Mouse (Mus musculus): ENCODE measurements at regions not wholly inside any gene's neighbourhood (a gene's known extent, or its start where the extent isn't known, plus 50 kb on each side); places are given as distances from the start of the nearest gene placed in this dataset.

GRCm38 (mm10) chr16:89648651-89649050 lies 77.7 kb upstream of the Krtap11-1 start:
- no peaks in the 10 kb centered on the region for H3K9me3 ChIP-seq (ENCODE audit: control insufficient read depth, low read depth, low read length)
- no peak overlapping the region for H3K4me3 ChIP-seq (ENCODE audit: low read depth, low read length)
- no peaks in the 10 kb centered on the region for H3K36me3 ChIP-seq (ENCODE audit: control insufficient read depth, insufficient read depth, low read length)
- no peaks in the 10 kb centered on the region for H3K4me1 ChIP-seq (ENCODE audit: control insufficient read depth, insufficient read depth, low read length)
- no peak overlapping the region for H3K4me2 ChIP-seq (replicated peaks; ENCODE audit: low read depth, low read length)
- no peak for ATAC-seq (ENCODE audit: insufficient number of reproducible peaks, insufficient read depth, low FRiP score, low read depth)
- H3K27ac ChIP-seq (ENCODE audit: low read length), result no peak overlapping the region
- H3K27me3 ChIP-seq (ENCODE audit: control insufficient read depth, insufficient read depth, low read length), result no peaks in the 10 kb centered on the region
- 77% methylated on average over 4 of the region's 4 CpGs for whole genome bisulfite sequencing
- no peak overlapping the region for H3K9ac ChIP-seq (replicated peaks; ENCODE audit: low read depth, low read length)

DNA sequence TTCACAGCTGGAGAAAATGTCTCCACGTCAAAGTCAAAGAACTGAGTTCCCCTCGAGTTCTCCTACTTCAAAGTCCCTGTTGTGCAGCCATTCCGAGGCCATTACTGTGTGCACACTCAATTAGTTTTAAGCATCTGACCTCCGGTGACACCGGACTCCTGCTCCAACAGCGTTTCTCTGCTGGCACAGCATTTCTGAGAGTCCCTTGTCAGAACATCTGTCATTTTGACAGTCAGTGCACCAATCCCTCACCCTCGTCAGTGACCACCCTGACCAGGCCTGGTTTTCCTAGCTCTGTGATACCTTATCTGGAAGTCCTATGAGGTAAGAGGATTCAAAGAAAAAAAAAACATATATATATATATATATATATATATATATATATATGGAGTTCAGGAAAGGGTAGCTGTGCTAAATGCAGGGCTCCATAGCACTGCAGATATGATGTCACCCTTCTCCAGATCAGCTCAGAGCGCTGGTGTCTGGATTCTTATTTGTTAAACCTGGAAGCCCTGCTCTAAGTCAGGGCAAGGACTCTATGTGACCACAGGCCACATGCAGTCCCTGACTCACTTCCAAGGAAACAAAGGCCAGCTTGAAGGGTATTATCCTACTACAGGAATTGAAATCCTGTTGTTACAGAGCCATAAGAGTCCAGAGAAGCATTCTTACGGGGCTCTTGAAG lies 63.1 kb upstream of the Krtap11-1 start:
- Histone ChIP-seq H3K27ac (ENCODE audit: low read length) (no peak overlapping the region), H3K4me1 (ENCODE audit: control insufficient read depth, insufficient read depth, low read length) (no peaks in the 10 kb centered on the region), H3K27me3 (ENCODE audit: control insufficient read depth, insufficient read depth, low read length) (no peaks in the 10 kb centered on the region), H3K4me3 (ENCODE audit: low read depth, low read length) (no peak overlapping the region), H3K4me2 (replicated peaks; ENCODE audit: low read depth, low read length) (no peak overlapping the region), H3K9ac (replicated peaks; ENCODE audit: low read depth, low read length) (no peak overlapping the region), H3K9me3 (ENCODE audit: control insufficient read depth, low read depth, low read length) (no peaks in the 10 kb centered on the region), H3K36me3 (ENCODE audit: control insufficient read depth, insufficient read depth, low read length) (no peaks in the 10 kb centered on the region)
- ATAC-seq (ENCODE audit: insufficient number of reproducible peaks, insufficient read depth, low FRiP score, low read depth), result no peak
- 27% methylated on average over 9 of the region's 9 CpGs for WGBS

GRCm38 (mm10) chr16:89632114-89632622 lies 61.2 kb upstream of the Krtap11-1 start:
- no peaks in the 10 kb centered on the region for H3K4me1 ChIP-seq (ENCODE audit: control insufficient read depth, insufficient read depth, low read length)
- ATAC-seq (ENCODE audit: insufficient number of reproducible peaks, insufficient read depth, low FRiP score, low read depth), result no peak
- WGBS, result 51% methylated on average over 6 of the region's 6 CpGs

DNA sequence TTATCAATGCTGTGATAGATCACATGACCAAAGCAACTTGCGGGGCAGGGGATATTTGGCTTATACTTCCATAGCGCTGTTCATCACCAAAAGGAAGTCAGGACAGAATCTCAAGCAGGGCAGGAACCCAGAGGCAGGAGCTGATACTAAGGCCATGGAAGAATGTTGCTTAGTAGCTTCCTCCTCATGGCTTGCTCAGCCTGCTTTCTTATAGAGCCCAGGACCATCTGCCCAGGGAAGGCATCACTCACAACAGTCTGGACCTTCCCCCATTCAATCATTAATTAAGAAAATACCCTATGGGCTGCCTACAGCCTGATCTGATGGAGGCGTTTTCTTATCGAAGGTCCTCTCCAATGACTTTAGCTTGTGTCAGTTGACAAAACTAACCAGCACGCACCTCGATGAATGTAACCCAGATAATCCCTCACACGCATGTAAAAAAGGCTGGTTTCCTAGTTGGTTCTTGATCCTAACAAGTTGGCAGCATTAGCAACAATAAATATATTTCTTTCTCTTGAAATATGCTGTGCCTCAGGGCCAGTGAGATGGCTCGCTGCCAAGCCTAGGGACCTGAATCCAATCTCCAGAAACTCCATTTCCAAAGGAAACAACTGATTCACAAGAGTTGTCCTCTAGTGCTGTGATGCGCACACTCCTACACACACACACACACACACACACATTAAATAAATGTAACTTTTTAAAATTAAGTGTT lies 60.6 kb upstream of the Krtap11-1 start:
- Histone ChIP-seq H3K4me1 (ENCODE audit: control insufficient read depth, insufficient read depth, low read length) (no peaks in the 10 kb centered on the region), H3K36me3 (ENCODE audit: control insufficient read depth, insufficient read depth, low read length) (no peaks in the 10 kb centered on the region), H3K27ac (ENCODE audit: low read length) (no peak overlapping the region), H3K27me3 (ENCODE audit: control insufficient read depth, insufficient read depth, low read length) (no peaks in the 10 kb centered on the region), H3K9ac (replicated peaks; ENCODE audit: low read depth, low read length) (no peak overlapping the region), H3K4me2 (replicated peaks; ENCODE audit: low read depth, low read length) (no peak overlapping the region), H3K4me3 (ENCODE audit: low read depth, low read length) (no peak overlapping the region), H3K9me3 (ENCODE audit: control insufficient read depth, low read depth, low read length) (no peaks in the 10 kb centered on the region; the same call in 1 of the 2 replicates)
- no peak for ATAC-seq (ENCODE audit: insufficient number of reproducible peaks, insufficient read depth, low FRiP score, low read depth)
- 91% methylated on average over 9 of the region's 9 CpGs for WGBS

More at GRCm38 (mm10) chr16:89632114-89632622, 61.2 kb upstream of the Krtap11-1 start:
- Histone ChIP-seq H3K27ac (ENCODE audit: low read length) (no peak overlapping the region), H3K27me3 (ENCODE audit: control insufficient read depth, insufficient read depth, low read length) (no peaks in the 10 kb centered on the region), H3K36me3 (ENCODE audit: control insufficient read depth, insufficient read depth, low read length) (no peaks in the 10 kb centered on the region), H3K4me3 (ENCODE audit: low read depth, low read length) (no peak overlapping the region), H3K9me3 (ENCODE audit: control insufficient read depth, low read depth, low read length) (no peaks in the 10 kb centered on the region; the same call in 1 of the 2 replicates), H3K4me2 (replicated peaks; ENCODE audit: low read depth, low read length) (no peak overlapping the region), H3K9ac (replicated peaks; ENCODE audit: low read depth, low read length) (no peak overlapping the region)

GRCm38 (mm10) chr16:89625710-89626109 lies 54.7 kb upstream of the Krtap11-1 start:
- Histone ChIP-seq H3K4me3 (ENCODE audit: low read depth, low read length) (no peak overlapping the region), H3K9me3 (ENCODE audit: control insufficient read depth, low read depth, low read length) (no peaks in the 10 kb centered on the region; the same call in 1 of the 2 replicates), H3K27me3 (ENCODE audit: control insufficient read depth, insufficient read depth, low read length) (no peaks in the 10 kb centered on the region), H3K4me2 (replicated peaks; ENCODE audit: low read depth, low read length) (no peak overlapping the region), H3K27ac (ENCODE audit: low read length) (no peak overlapping the region), H3K36me3 (ENCODE audit: control insufficient read depth, insufficient read depth, low read length) (no peaks in the 10 kb centered on the region), H3K4me1 (ENCODE audit: control insufficient read depth, insufficient read depth, low read length) (no peaks in the 10 kb centered on the region), H3K9ac (replicated peaks; ENCODE audit: low read depth, low read length) (no peak overlapping the region)
- ATAC-seq (ENCODE audit: insufficient number of reproducible peaks, insufficient read depth, low FRiP score, low read depth), result no peak
- 92% methylated on average over 12 of the region's 12 CpGs for WGBS

- 89% methylated on average over 12 of the region's 12 CpGs for WGBS
- no peak overlapping the region for H3K4me2 ChIP-seq (replicated peaks; ENCODE audit: low read depth, low read length)
- no peaks in the 10 kb centered on the region for H3K27me3 ChIP-seq (ENCODE audit: control insufficient read depth, insufficient read depth, low read length)
- no peaks in the 10 kb centered on the region for H3K36me3 ChIP-seq (ENCODE audit: control insufficient read depth, insufficient read depth, low read length)
- H3K9ac ChIP-seq (replicated peaks; ENCODE audit: low read depth, low read length), result no peak overlapping the region
- ATAC-seq (ENCODE audit: insufficient number of reproducible peaks, insufficient read depth, low FRiP score, low read depth), result no peak
- no peaks in the 10 kb centered on the region; the same call in 1 of the 2 replicates for H3K9me3 ChIP-seq (ENCODE audit: control insufficient read depth, low read depth, low read length)
- no peaks in the 10 kb centered on the region for H3K4me1 ChIP-seq (ENCODE audit: control insufficient read depth, insufficient read depth, low read length)
- no peak overlapping the region for H3K4me3 ChIP-seq (ENCODE audit: low read depth, low read length)
- H3K27ac ChIP-seq (ENCODE audit: low read length), result no peak overlapping the region
Measured at GRCm38 (mm10) chr16:89625253-89625652, 54.3 kb upstream of the Krtap11-1 start.
